Mouse (Mus musculus): ENCODE results near the gene Usp48. TPM values are rescaled to one million over a fixed set of nuclear protein-coding genes. Genes with fewer than 3 reads are reported as not detected.

Usp48 gene
- polyA plus RNA-seq, 1 experiment, result 25.2 TPM

DNA sequence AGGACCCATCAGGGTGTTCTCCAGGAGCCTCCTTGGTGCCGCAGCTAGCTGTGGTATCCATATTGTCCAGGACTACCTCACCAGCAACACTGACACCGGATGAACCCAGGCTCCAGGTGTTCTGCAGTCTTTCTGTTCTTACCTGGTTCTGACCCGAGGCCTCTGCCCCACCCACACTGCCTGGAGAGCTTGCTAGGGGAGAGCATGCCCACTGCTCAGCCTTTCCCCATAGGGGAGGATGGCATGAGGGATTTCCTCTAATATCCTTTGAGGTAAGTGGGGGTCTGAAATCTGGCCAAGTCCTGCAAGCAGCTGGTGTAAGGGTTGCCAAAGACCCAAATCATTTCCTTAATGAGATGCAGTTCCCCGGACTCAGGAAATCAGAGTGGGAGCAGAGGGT lies 69.9 kb downstream of the Usp48 start:
- H3K4me3 ChIP-seq (ENCODE audit: insufficient read depth, low read depth, low read length), result no peak overlapping the region
- H3K27ac ChIP-seq (replicated peaks; ENCODE audit: low read depth, low read length), result no peak overlapping the region
- no peaks in the 10 kb centered on the region; the same call in 1 of the 2 replicates for H3K4me1 ChIP-seq (ENCODE audit: control insufficient read depth, insufficient read depth, insufficient read length, low read length)

DNA sequence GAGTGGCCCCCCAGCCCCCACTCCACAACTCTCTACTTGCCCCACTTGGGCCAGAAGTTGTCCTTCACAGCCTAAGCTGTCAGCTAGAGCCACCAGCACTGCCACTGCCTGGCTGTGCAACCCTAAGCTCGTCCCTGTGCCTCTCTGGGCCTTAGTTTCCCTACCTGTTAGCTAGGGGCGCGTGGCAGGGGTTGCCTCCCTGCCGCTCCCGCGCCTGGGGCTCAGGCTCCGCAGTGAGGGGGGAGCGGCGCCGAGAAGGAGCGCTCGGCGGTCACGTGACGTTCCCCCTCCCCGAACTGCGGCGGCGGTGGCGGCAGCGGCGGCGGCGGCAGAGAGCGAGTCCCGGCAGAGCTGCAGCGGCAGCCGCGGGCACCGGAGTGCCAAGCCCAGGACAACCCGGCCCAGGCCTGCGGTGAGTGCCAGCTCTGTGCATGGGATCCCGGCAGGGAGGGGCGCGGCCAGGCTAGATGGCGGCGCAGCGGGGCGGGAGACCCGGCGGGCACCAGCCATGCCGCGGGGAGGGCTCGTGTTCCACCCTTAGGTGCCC lies 71.0 kb downstream of the Usp48 start, which contains the start of gene Rap1gap:
Gene Rap1gap, plus strand, starts transcription at position 294 of the 547 bp plus-strand sequence.
- Histone ChIP-seq H3K4me1 (ENCODE audit: control insufficient read depth, insufficient read depth, insufficient read length, low read length) (no peaks in the 10 kb centered on the region; the same call in 1 of the 2 replicates), H3K27ac (replicated peaks; ENCODE audit: low read depth, low read length) (no peak within 1 kb of the TSS), H3K4me3 (ENCODE audit: insufficient read depth, low read depth, low read length) (peak within 1 kb of the TSS; percentile 19; the same call in 1 of the 2 replicates)

DNA sequence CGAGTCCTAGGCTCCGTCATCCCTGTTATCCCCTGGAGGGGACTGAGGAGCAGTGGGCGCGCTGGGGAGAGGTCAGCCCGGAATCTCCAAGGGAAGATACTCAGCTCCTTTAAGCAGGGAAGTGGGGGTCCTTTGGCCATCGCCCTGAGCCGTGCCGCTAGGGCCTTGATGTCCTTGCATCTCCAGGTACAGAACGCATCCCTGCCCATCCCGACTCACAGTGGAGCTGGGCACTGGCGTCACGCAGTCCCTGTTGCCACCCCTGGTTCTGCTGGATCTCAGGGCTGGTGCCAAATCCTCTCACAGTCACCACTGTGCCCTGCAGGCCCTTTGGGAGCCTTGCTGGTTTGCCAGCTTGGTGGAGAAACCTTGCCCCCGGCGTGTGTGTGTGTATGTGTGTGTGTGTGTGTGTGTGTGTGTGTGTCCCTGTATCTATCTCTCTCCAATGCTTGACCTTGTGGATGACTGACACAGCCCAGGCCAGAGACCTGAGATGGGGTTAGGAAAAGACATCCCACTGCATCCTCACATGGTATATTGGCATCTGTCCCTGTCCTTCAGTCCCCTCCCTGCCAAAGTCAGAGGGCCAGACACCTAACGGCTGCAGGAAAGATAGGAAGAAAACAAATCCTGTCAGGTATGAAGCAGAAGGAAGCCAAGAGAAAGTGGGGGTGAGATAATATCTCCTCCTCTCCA lies 71.6 kb downstream of the Usp48 start:
- H3K27ac ChIP-seq (replicated peaks; ENCODE audit: low read depth, low read length), result no peak overlapping the region
- H3K4me3 ChIP-seq (ENCODE audit: insufficient read depth, low read depth, low read length), result peak overlapping the region; percentile 19; the same call in 1 of the 2 replicates
- no peaks in the 10 kb centered on the region; the same call in 1 of the 2 replicates for H3K4me1 ChIP-seq (ENCODE audit: control insufficient read depth, insufficient read depth, insufficient read length, low read length)

DNA sequence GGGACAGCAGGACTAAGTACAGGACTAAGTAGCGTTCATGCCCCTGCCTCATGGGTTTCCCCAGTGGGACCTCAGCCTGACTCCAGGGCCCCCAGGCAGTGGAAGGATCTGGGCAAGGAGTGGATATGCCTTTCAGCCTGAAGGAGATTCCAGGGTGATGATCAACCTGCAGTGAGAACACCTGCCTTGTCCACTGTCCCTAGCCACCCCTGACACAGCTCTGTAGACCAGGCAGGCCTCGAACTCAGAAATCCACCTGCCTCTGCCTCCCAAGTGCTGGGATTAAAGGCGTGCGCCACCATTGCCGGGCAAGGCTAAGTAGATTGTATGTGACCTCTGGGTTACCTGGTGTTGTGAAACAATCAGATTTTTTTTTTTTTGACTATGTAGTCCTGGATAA lies 72.2 kb downstream of the Usp48 start:
- Histone ChIP-seq H3K4me1 (ENCODE audit: control insufficient read depth, insufficient read depth, insufficient read length, low read length) (no peaks in the 10 kb centered on the region), H3K4me3 (ENCODE audit: insufficient read depth, low read depth, low read length) (no peak overlapping the region), H3K27ac (replicated peaks; ENCODE audit: low read depth, low read length) (no peak overlapping the region)

DNA sequence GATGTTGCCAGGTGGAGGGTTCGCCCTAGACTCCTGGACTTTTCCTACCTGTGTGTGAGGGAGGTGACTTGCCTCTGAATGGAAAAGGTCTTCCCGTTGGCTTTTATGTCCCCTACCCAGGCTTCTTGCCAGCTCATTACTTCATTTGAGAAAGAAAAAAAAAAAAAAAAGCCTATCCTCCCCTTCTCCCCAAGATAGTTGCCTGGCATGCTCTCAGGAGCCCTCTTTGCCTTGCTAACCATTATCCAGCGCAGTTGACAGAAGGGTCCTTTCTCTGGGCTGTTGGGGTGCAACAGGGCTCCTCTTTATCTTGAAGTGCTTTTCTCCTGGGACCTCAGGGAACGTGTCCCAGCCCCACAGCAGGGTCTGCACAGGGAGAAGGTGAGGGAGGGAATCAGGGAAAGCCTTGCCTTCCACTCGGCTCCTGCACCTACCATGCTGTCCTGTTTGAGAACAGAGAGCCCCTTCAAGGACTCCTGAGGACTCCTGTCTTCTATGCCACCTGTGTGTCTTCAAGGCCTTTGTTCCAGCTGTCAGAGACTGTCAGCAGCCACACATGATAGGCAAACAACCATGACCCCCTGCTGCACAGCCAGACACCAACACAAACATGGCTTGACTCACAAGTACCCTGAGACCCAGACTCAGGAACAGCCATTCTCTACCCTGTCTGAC lies 72.9 kb downstream of the Usp48 start:
- Histone ChIP-seq H3K4me3 (ENCODE audit: insufficient read depth, low read depth, low read length) (no peak overlapping the region), H3K4me1 (ENCODE audit: control insufficient read depth, insufficient read depth, insufficient read length, low read length) (no peaks in the 10 kb centered on the region), H3K27ac (replicated peaks; ENCODE audit: low read depth, low read length) (no peak overlapping the region)

DNA sequence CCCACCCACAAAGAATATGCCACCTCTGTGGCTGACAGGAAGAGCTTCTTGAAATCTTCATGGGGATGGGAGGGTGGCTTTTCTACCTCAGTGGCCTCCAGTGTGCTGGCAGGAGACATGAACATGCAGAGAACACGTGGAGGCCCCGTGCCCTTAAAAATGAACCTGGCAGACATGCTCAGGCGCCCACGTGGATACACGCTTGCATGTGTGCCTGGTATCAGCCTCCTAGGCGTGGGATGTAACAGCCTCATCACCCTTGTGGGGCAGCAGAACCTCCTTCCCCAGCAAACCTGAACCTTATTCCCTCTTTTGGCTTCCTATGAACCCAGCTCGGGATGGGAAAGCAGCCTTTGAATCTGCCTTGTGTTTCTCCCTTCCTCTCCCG lies 73.4 kb downstream of the Usp48 start:
- Histone ChIP-seq H3K4me1 (ENCODE audit: control insufficient read depth, insufficient read depth, insufficient read length, low read length) (no peaks in the 10 kb centered on the region), H3K4me3 (ENCODE audit: insufficient read depth, low read depth, low read length) (no peak overlapping the region), H3K27ac (replicated peaks; ENCODE audit: low read depth, low read length) (no peak overlapping the region)

DNA sequence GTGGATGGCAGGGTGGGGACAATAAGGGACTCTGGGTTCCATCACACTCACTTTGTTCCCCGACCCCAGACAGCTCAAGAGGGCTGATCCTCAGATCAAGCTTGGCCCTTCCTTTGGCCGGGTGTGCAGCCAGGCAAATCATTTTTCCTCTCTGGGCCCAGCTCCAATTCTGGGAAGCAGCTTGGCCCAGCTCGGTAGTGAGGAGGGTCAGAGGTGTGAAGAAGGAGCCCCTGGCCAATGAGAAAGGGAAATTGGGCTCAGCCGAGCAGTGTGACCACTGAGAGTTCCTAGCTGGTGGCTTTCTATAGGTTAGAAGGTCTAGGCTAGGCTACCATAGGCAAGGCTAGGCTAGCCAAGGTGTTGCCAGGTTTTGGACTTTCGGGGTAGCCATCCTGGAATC lies 74.2 kb downstream of the Usp48 start:
- Histone ChIP-seq H3K27ac (replicated peaks; ENCODE audit: low read depth, low read length) (no peak overlapping the region), H3K4me3 (ENCODE audit: insufficient read depth, low read depth, low read length) (no peak overlapping the region), H3K4me1 (ENCODE audit: control insufficient read depth, insufficient read depth, insufficient read length, low read length) (no peaks in the 10 kb centered on the region)

DNA sequence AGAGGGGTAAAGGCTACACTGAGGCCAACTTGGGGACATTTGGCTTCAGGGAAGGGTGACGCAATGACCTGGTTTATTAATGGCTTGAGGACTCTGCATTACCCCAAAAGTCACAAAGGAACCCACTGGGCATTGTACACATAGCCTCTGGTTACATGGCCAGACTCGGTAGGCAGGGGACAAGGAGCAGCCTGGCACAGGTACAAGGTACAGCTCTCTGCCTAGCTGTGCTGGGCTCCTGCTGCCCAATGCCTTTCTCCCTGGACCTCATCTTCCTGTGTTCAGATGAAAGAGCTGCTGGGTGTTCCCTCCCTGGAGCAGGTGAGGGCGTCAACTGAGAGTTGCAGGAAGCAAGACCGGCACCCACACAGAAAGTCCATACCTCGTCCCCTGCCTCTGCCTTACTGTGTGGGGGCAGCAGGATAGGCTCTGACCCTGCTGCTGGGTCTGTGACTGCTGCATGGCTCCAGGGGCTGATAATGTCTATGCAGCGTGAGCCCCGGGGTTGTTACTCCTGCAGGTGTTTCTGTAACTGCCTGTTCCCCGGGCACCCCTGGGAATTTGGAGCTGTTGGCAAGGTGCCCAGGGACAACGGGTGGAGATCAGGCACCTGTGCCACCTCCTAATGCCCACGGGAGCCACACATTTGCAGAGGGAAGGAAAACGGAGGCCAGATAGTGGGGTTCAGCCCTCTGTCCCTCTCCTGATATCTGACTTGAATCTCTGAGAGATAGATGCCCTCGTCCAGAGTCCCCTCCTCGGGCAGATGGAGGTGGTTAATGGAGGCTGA lies 78.4 kb downstream of the Usp48 start:
- no peak overlapping the region for H3K4me3 ChIP-seq (ENCODE audit: insufficient read depth, low read depth, low read length)
- H3K4me1 ChIP-seq (ENCODE audit: control insufficient read depth, insufficient read depth, insufficient read length, low read length), result no peaks in the 10 kb centered on the region
- H3K27ac ChIP-seq (replicated peaks; ENCODE audit: low read depth, low read length), result no peak overlapping the region

DNA sequence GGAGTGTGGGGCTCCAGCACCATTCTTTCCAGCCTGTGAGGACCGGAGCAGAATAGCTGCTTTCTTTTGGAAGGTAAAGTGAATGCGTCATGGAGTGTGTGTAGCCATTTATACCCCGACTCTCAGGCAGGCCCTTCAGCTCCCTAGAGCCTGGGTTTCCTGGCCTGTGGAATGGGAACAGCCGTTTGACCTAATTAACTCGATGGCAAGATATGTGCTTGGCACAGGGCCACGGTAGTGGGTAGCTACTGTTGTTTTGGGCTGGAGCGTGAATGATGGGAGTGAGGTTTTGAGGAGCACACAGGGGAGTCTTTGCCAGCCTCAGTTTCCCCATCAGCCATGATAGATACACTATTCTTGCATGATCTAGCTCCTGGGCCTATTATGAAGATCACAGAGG lies 82.0 kb downstream of the Usp48 start:
- no peak overlapping the region for H3K4me3 ChIP-seq (ENCODE audit: insufficient read depth, low read depth, low read length)
- H3K4me1 ChIP-seq (ENCODE audit: control insufficient read depth, insufficient read depth, insufficient read length, low read length), result no peaks in the 10 kb centered on the region
- no peak overlapping the region for H3K27ac ChIP-seq (replicated peaks; ENCODE audit: low read depth, low read length)

DNA sequence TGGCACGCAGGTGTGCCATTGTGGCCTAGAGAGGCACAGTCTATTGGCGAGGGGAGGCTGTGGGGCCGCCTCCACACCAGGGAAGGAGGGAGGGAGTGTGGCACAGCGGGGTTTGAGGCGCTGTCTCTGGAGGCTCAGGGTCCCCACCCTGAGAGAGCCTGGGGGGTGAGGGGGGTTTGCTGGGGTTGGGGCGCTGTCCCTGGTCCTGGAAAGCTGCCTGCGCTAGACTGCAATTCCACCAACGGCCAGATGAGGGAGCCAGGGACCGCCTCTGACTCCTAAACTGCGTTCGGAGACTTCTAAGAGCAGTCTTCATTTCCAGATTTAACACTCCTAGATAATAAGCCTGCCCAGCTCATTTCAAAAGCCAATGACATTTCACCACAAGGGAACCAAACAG lies 82.5 kb downstream of the Usp48 start:
- no peak overlapping the region for H3K27ac ChIP-seq (replicated peaks; ENCODE audit: low read depth, low read length)
- H3K4me1 ChIP-seq (ENCODE audit: control insufficient read depth, insufficient read depth, insufficient read length, low read length), result no peaks in the 10 kb centered on the region
- no peak overlapping the region for H3K4me3 ChIP-seq (ENCODE audit: insufficient read depth, low read depth, low read length)

DNA sequence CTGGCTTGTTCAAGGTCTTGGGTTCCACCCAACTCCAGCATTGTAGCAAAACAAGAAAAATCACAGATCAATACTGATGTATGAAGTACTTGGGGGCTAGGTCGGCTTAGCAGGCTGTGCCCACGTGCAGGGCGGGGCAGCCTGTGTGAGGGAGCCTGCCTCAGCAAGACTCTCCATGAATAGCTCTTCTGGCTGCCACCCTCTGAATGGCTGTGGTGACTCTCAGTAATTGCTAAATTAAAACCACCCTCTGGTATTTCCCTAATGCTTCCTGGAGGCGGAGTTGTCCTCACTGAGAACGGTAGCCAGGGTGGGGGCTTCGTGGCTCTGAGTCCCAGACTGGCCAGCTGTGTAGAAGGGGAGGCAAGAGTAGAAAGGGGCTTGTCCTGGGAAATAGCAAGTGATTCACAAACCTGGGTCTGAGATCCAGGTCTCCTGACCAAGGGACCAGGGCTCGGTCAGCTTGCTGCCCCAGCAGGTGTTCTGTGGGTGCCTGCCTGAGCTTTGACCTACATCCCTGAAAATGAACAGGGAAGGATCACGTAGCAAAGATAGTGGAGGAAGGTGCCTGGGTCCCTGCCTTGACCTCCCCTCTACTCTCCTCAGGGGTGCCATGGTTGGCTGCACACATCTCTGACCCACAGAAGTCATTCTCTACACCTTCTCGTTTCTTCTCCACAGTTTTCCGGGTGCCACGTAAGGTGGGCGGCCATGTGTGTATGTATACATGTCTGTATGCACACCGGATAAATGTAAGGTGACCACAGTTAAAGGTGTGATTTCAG lies 83.3 kb downstream of the Usp48 start:
- Histone ChIP-seq H3K27ac (replicated peaks; ENCODE audit: low read depth, low read length) (no peak overlapping the region), H3K4me3 (ENCODE audit: insufficient read depth, low read depth, low read length) (no peak overlapping the region), H3K4me1 (ENCODE audit: control insufficient read depth, insufficient read depth, insufficient read length, low read length) (no peaks in the 10 kb centered on the region)

DNA sequence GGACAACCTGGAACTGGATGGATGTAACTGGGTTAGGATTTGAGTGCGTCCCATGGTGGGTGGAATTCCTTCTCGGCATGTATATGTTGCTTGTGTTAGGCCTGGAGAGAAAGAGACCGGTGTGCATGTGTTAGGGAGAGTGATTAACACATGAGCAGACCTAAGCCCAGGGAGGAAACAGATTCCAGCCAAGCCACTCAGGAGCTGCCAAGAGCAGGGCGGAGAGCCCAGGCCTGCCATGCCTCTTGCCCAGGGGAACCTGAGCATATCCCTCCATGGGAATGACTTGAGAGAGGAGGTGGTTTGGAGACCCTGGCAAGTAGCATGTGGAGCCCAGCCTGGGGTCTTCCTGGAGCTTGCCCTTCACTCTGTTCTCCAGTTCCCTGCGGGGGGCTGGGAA lies 84.4 kb downstream of the Usp48 start:
- Histone ChIP-seq H3K27ac (replicated peaks; ENCODE audit: low read depth, low read length) (no peak overlapping the region), H3K4me3 (ENCODE audit: insufficient read depth, low read depth, low read length) (no peak overlapping the region), H3K4me1 (ENCODE audit: control insufficient read depth, insufficient read depth, insufficient read length, low read length) (no peaks in the 10 kb centered on the region)

DNA sequence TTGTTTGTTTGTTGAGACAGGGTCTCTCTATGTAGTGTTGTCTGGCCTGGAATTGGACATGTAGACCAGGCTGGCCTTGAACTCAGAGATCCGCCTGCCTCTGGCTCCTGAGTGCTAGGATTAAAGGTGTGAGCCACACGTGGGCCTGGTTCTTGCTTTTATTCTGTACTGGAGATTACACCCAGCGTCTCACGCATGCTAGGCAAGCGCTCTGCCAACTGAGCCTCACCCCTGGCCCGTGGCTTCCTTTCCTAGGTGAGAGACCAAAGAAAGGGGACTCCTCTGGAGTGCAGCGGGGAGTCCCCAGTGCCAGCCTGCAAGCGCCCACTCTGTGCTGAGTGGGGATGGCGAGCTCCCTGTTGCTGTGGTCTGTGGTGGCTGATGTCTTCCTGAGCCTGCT lies 85.0 kb downstream of the Usp48 start:
- Histone ChIP-seq H3K4me1 (ENCODE audit: control insufficient read depth, insufficient read depth, insufficient read length, low read length) (no peaks in the 10 kb centered on the region), H3K27ac (replicated peaks; ENCODE audit: low read depth, low read length) (no peak overlapping the region), H3K4me3 (ENCODE audit: insufficient read depth, low read depth, low read length) (no peak overlapping the region)

DNA sequence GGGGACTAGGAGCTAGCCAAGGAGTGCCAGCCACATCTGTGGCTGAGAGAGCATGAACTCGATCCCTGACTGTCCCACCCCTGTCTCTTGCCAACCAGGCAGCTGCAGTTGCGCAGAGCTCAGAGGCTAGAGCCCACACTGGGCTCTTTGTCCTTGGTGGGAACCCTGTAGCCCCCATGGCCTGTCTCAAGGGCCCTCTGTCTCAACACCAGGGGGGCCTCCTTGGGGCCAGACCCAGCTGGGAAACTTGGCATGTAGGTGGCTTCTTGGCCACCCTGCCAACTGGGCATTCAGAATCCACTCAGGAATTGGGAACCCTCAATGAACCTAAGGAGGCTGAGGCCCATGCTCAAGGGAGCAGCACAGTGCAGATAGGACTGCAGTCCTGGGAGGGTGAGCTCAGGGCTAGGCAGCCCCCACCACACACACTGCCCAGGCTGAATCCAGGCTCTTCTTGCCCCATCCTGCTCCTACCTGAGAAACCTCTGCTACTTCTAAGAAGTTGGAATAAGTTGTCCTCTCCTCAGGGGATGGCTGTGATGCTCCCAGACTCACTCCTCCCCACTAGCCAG lies 86.5 kb downstream of the Usp48 start:
- no peaks in the 10 kb centered on the region for H3K4me1 ChIP-seq (ENCODE audit: control insufficient read depth, insufficient read depth, insufficient read length, low read length)
- H3K4me3 ChIP-seq (ENCODE audit: insufficient read depth, low read depth, low read length), result no peak overlapping the region
- no peak overlapping the region for H3K27ac ChIP-seq (replicated peaks; ENCODE audit: low read depth, low read length)
